ENCODE assay signal across 8 mouse cellular contexts in genomic region chr1:23382806-23383653, GRCm38 (mm10). TPM values are rescaled to one million over a fixed set of nuclear protein-coding genes. Genes with fewer than 3 reads are reported as not detected.
DNase-seq lines count a peak whose midpoint lies in the region; ATAC-seq and TF ChIP-seq lines count a peak whose summit lies in the region.

No protein-coding gene starts in this region.

- H3K27ac ChIP-seq in gastrocnemius, adult 2 months = peak overlapping the region; percentile 90
- peak overlapping the region; percentile 86 for H3K27ac ChIP-seq in hindbrain, postnatal 0 days
- peak overlapping the region; percentile 95 for H3K27ac ChIP-seq in left cerebral cortex, adult 2 months

- peak; percentile 97 for DNase-seq in ZHBTc4 (ENCODE audit: low read depth, low spot score)
- peak; percentile 99 for DNase-seq in gastrocnemius, adult 2 months
- DNase-seq in hindbrain, postnatal 0 days (ENCODE audit: low spot score) = peak; percentile 93
- peak; percentile 94 for DNase-seq in left cerebral cortex, adult 2 months (ENCODE audit: extremely low spot score in 1 of 2, low spot score in 2 of 2)
- DNase-seq in right cerebral cortex, adult 2 months (ENCODE audit: low spot score in 2 of 2) = peak; percentile 89 to 92
- DNase-seq in urinary bladder, postnatal 14 days (ENCODE audit: low spot score) = peak; percentile 98

- H3K9ac ChIP-seq in hindbrain, postnatal 0 days (replicated peaks; ENCODE audit: low read length) = peak overlapping the region; percentile 86

- peak; percentile 86 for ATAC-seq in common myeloid progenitor, adult 5-6 weeks (replicated peaks; ENCODE audit: low read depth, poor library complexity, severe bottlenecking)
- ATAC-seq in hindbrain, postnatal 0 days = peak; percentile 97
- ATAC-seq in megakaryocyte, adult 5-6 weeks (ENCODE audit: poor library complexity, severe bottlenecking) = peak; percentile 84

- peak overlapping the region; percentile 99 for H3K4me2 ChIP-seq in hindbrain, postnatal 0 days (ENCODE audit: low read depth, low read length)

- TF ChIP-seq CTCF in gastrocnemius, adult 2 months (IDR thresholded peaks at IDR 0.05) = no peak
- 0 out of 2 replicates have a peak, but pooled peaks have one; percentile 9 for TF ChIP-seq CTCF in hindbrain, postnatal 0 days (IDR thresholded peaks at IDR 0.05; ENCODE audit: low read depth)
- TF ChIP-seq CTCF in left cerebral cortex, adult 2 months (IDR thresholded peaks at IDR 0.05) = no peak

- intact Hi-C loops in gastrocnemius, adult 2 months (cut with DNase I) = loop anchor here (5.0 kb wide), 1 partner anchor 196 kb away; no protein-coding TSS in a partner anchor
- intact Hi-C loops in left cerebral cortex, adult 2 months (cut with DNase I) = loop anchor here (2.0 kb wide), 1 partner anchor 112 kb away; no protein-coding TSS in a partner anchor

- H3K36me3 ChIP-seq in hindbrain, postnatal 0 days (ENCODE audit: insufficient read depth, low read length) = no peaks in the 10 kb centered on the region

- no peaks in the 10 kb centered on the region for H3K9me3 ChIP-seq in hindbrain, postnatal 0 days (ENCODE audit: low read length)

- no peaks in the 10 kb centered on the region for H3K27me3 ChIP-seq in hindbrain, postnatal 0 days (ENCODE audit: insufficient read depth, low read length)

- H3K4me3 ChIP-seq in gastrocnemius, adult 2 months = peak overlapping the region; percentile 95
- H3K4me3 ChIP-seq in hindbrain, postnatal 0 days (ENCODE audit: low read length) = peak overlapping the region; percentile 84
- peak overlapping the region; percentile 90 for H3K4me3 ChIP-seq in left cerebral cortex, adult 2 months

- under 1% methylated on average over 63 of the region's 93 CpGs for WGBS in hindbrain, postnatal 0 days

- peaks cover 13% of the 10 kb centered on the region for H3K4me1 ChIP-seq in hindbrain, postnatal 0 days (ENCODE audit: insufficient read depth, low read length)

RNA-seq across cellular contexts. Expression of gene Ogfrl1, which starts 14.5 kb away (rescaled TPM):
- 55.1 and 61.4 TPM in 2 replicates for total RNA-seq in common myeloid progenitor, adult 5-6 weeks (2017)
- 1 to 10 TPM; 5.9 to 7.2 TPM for total RNA-seq in gastrocnemius, adult 2 months (2021)
- total RNA-seq in hindbrain, postnatal 0 days (2014; rRNA removed) = 17.7 and 20.1 TPM in 2 replicates
- polyA plus RNA-seq in hindbrain, postnatal 0 days (2015; fragmentation: Nextera tagmentation; extraction: Ambion mirVana) = 15.7 and 18.0 TPM in 2 replicates
- 10 to 100 TPM; 75.4 to 76.6 TPM for total RNA-seq in left cerebral cortex, adult 2 months (2021)
- total RNA-seq in megakaryocyte, adult 5-6 weeks (2015) = 99.3 and 102 TPM in 2 replicates
- total RNA-seq in megakaryocyte, adult 5-6 weeks (2017) = 58.4 and 73.8 TPM in 2 replicates

Comparison
In these comparisons a context has a peak if more than half of its experiments do, and no peak if none do; other contexts are left out.
1. Peak in every context shown above with its lines: DNase-seq, ATAC-seq, H3K4me3 ChIP-seq and H3K27ac ChIP-seq.